16 mouse cellular contexts compared by ENCODE assay signal in genomic region chr14:22269812-22270211, GRCm38 (mm10).
DNase-seq lines count a peak whose midpoint lies in the region; ATAC-seq and TF ChIP-seq lines count a peak whose summit lies in the region.
"Had no signal": no experiment of that assay in that cellular context is flagged by ENCODE, and none has a peak within 500 bp of the region (broad histone marks: within the 10 kb centered on the region; RNA-seq: fewer than 3 reads in every experiment).

No protein-coding gene starts in this region.

- TF ChIP-seq EP300 in heart, adult 2 months (IDR thresholded peaks at IDR 0.05; ENCODE audit: insufficient read depth, low read depth, low read length), result no peak

- peaks cover 5% of the 10 kb centered on the region; the same call in 1 of the 2 replicates for H3K4me1 ChIP-seq in kidney, embryonic 14.5 days (ENCODE audit: control insufficient read depth, insufficient read depth, low read length)
- H3K4me1 ChIP-seq in heart, adult 2 months (ENCODE audit: control insufficient read depth, insufficient read depth, low read length), result no peaks in the 10 kb centered on the region
- H3K4me1 ChIP-seq: heart, embryonic 10.5 days; liver, embryonic 13.5 days had no signal

- no peaks in the 10 kb centered on the region for H3K27me3 ChIP-seq in kidney, embryonic 14.5 days (ENCODE audit: control insufficient read depth, insufficient read depth, low read length)
- H3K27me3 ChIP-seq in heart, adult 2 months (ENCODE audit: control insufficient read depth, insufficient read depth, low read length), result no peaks in the 10 kb centered on the region
- H3K27me3 ChIP-seq: liver, embryonic 13.5 days had no signal

- WGBS in kidney, embryonic 14.5 days, result 80% methylated on average over 9 of the region's 9 CpGs
- WGBS in heart, adult 2 months, result 47% methylated on average over 9 of the region's 9 CpGs

- H3K4me2 ChIP-seq in kidney, embryonic 14.5 days (replicated peaks; ENCODE audit: low read depth, low read length), result no peak overlapping the region
- H3K4me2 ChIP-seq: liver, embryonic 13.5 days had no signal

- no peaks in the 10 kb centered on the region for H3K9me3 ChIP-seq in kidney, embryonic 14.5 days (ENCODE audit: control insufficient read depth, low read length)
- H3K9me3 ChIP-seq: heart, embryonic 10.5 days; liver, embryonic 13.5 days; midbrain, embryonic 10.5 days had no signal

- intact Hi-C loops in heart, adult 2 months (cut with DNase I), result no loop called here

- DNase-seq in kidney, adult 18-20 months, result peak; percentile 38
- peak; percentile 28 to 52 for DNase-seq in kidney, adult 8-10 months
- peak; percentile 37 to 65 for DNase-seq in kidney, postnatal 4 days
- DNase-seq in lung, postnatal 25 days (ENCODE audit: low spot score), result peak; percentile 70
- DNase-seq in heart, adult 2 months, result no peak
- DNase-seq in cerebellum, postnatal 36 days, result no peak
- DNase-seq in ovary, postnatal 10 days (ENCODE audit: low spot score), result no peak
- DNase-seq: cerebellum, postnatal 14 days; gastrocnemius, postnatal 14 days; heart, postnatal 36 days; liver, embryonic 13.5 days; thymus, adult 18-20 months had no signal

- no peak overlapping the region for H3K9ac ChIP-seq in kidney, embryonic 14.5 days (ENCODE audit: low read depth, low read length)
- no peak overlapping the region for H3K9ac ChIP-seq in heart, adult 2 months (ENCODE audit: low read depth, low read length)
- H3K9ac ChIP-seq: liver, embryonic 13.5 days had no signal

- no peak for ATAC-seq in kidney, embryonic 14.5 days (ENCODE audit: low FRiP score, low TSS enrichment)
- ATAC-seq: hindbrain, embryonic 16.5 days had no signal

- H3K79me2 ChIP-seq in heart, adult 2 months (replicated peaks; ENCODE audit: control insufficient read depth, insufficient read depth, low read length), result no peaks in the 10 kb centered on the region

- H3K36me3 ChIP-seq in kidney, embryonic 14.5 days (ENCODE audit: control insufficient read depth, insufficient read depth, low read length), result no peaks in the 10 kb centered on the region
- H3K36me3 ChIP-seq in heart, adult 2 months (ENCODE audit: control insufficient read depth, insufficient read depth, low read length), result no peaks in the 10 kb centered on the region
- H3K36me3 ChIP-seq: heart, embryonic 10.5 days; liver, embryonic 13.5 days; midbrain, embryonic 10.5 days had no signal

- H3K27ac ChIP-seq in kidney, embryonic 14.5 days (ENCODE audit: low read depth, low read length), result no peak overlapping the region; the same call in 1 of the 2 replicates
- H3K27ac ChIP-seq in heart, adult 2 months, result no peak overlapping the region
- H3K27ac ChIP-seq: heart, embryonic 10.5 days; liver, embryonic 13.5 days; midbrain, embryonic 10.5 days had no signal

- TF ChIP-seq CTCF in heart, adult 2 months (IDR thresholded peaks at IDR 0.05), result no peak

- no peak overlapping the region for H3K4me3 ChIP-seq in kidney, embryonic 14.5 days (ENCODE audit: low read length)
- H3K4me3 ChIP-seq in heart, adult 2 months, result no peak overlapping the region
- H3K4me3 ChIP-seq: heart, embryonic 10.5 days; liver, embryonic 13.5 days; midbrain, embryonic 10.5 days had no signal

- TF ChIP-seq POLR2A in heart, adult 2 months (IDR thresholded peaks at IDR 0.05; ENCODE audit: insufficient read depth, low read depth, low read length), result no peak

Comparison
In these comparisons a context has a peak if more than half of its experiments do, and no peak if none do; other contexts are left out.
1. DNase-seq: peak in kidney, adult 18-20 months (single experiment), kidney, adult 8-10 months (2 of 2), kidney, postnatal 4 days (2 of 2) and lung, postnatal 25 days (single experiment); none in heart, adult 2 months (0 of 2), cerebellum, postnatal 36 days (0 of 2) and ovary, postnatal 10 days (single experiment).